Mouse (Mus musculus) gastrocnemius, postnatal 25 days (tissue): ENCODE measurements at regions not wholly inside any gene's neighbourhood (a gene's known extent, or its start where the extent isn't known, plus 50 kb on each side); places are given as distances from the start of the nearest gene placed in this dataset.

ENCODE experiments used
- DNase-seq: peaks from one replicate; pipeline ENCODE4 v3.0.0; 2022

GRCm38 (mm10) chr11:71515264-71515663 is 234.5 kb upstream of the Wscd1 start:
- DNase-seq = peak; percentile 14

- no peak for DNase-seq
These were observed 232.3 kb upstream of the Wscd1 start for GRCm38 (mm10) chr11:71517377-71517776.

- no peak for DNase-seq
These were observed 222.0 kb upstream of the Wscd1 start for GRCm38 (mm10) chr11:71527691-71528090.

GRCm38 (mm10) chr11:71528588-71528987 is 221.1 kb upstream of the Wscd1 start:
- no peak for DNase-seq

- DNase-seq = no peak
These were observed 208.4 kb upstream of the Wscd1 start for GRCm38 (mm10) chr11:71541178-71541845.

GRCm38 (mm10) chr11:71557412-71557811 is 192.3 kb upstream of the Wscd1 start:
- no peak for DNase-seq

GRCm38 (mm10) chr11:71564831-71565230 is 184.9 kb upstream of the Wscd1 start:
- no peak for DNase-seq

GRCm38 (mm10) chr11:71576801-71577200 is 172.9 kb upstream of the Wscd1 start:
- DNase-seq = no peak

GRCm38 (mm10) chr11:71581775-71582174 is 167.9 kb upstream of the Wscd1 start:
- no peak for DNase-seq

GRCm38 (mm10) chr11:71591014-71591413 is 158.7 kb upstream of the Wscd1 start:
- DNase-seq = no peak

GRCm38 (mm10) chr11:71594250-71594847 is 155.4 kb upstream of the Wscd1 start:
- no peak for DNase-seq

GRCm38 (mm10) chr11:71597709-71598108 is 152.0 kb upstream of the Wscd1 start:
- no peak for DNase-seq

GRCm38 (mm10) chr11:71610782-71611181 is 138.9 kb upstream of the Wscd1 start:
- no peak for DNase-seq

- no peak for DNase-seq
These were observed 134.2 kb upstream of the Wscd1 start for GRCm38 (mm10) chr11:71615526-71615925.

- no peak for DNase-seq
These were observed 124.1 kb upstream of the Wscd1 start for GRCm38 (mm10) chr11:71625501-71626191.

- no peak for DNase-seq
These were observed 113.6 kb upstream of the Wscd1 start for GRCm38 (mm10) chr11:71636111-71636510.

- no peak for DNase-seq
These were observed 112.9 kb upstream of the Wscd1 start for GRCm38 (mm10) chr11:71636785-71637184.

- DNase-seq = no peak
These were observed 106.8 kb upstream of the Wscd1 start for GRCm38 (mm10) chr11:71642886-71643285.

- DNase-seq = no peak
These were observed 97.9 kb upstream of the Wscd1 start for GRCm38 (mm10) chr11:71651756-71652380.

GRCm38 (mm10) chr11:71652381-71652775 is 97.3 kb upstream of the Wscd1 start:
- no peak for DNase-seq

- DNase-seq = no peak
These were observed 91.4 kb upstream of the Wscd1 start for GRCm38 (mm10) chr11:71658346-71658745.

GRCm38 (mm10) chr11:71670111-71671050 is 79.3 kb upstream of the Wscd1 start:
- DNase-seq = peak; percentile 12
